Mouse (Mus musculus): ENCODE results near the gene Olfr165. TPM values are rescaled to one million over a fixed set of nuclear protein-coding genes. Genes with fewer than 3 reads are reported as not detected.
"Not testable (repeated sequence)": the region's sequence is repeated elsewhere in the genome, so short reads cannot be mapped to it uniquely, and the experiment has no call there.

Olfr165 gene
- total RNA-seq (2022): not detected

- DNase-seq (ENCODE audit: low spot score in 2 of 2): no peak
These were observed at the start of gene Olfr165 for GRCm38 (mm10) chr16:19423034-19423433. TSS of gene Olfr165 (minus strand) at chr16:19423134.

GRCm38 (mm10) chr16:19464365-19464764, 41.4 kb upstream of the Olfr165 start:
- DNase-seq (ENCODE audit: low spot score in 2 of 2): no peak

GRCm38 (mm10) chr16:19458741-19459140, 35.8 kb upstream of the Olfr165 start:
- not testable (repeated sequence) for DNase-seq (ENCODE audit: low spot score in 2 of 2)

DNA sequence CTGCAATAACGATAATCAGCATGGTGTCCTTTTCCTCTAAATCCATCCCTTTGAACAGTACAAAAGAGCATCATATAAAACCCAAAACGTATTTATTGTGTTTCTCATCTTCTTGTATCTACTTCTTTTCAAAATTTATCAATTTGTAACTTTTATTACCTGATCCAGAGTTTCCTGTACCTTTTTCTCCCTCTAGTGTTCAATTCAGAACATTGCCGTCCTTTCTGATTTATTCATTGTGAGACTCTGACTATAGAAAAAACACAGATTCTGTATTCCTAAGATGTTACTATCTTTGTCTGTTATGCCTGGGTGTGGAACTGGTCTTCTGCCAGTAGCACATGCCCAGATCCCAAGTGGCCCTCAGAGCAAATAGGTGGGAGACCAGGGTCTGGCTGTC, 35.0 kb downstream of the Olfr165 start:
- no peak for DNase-seq (ENCODE audit: low spot score in 2 of 2)

Other genes with a start within 250 kb of the Olfr165 start
- gene Olfr164, start 109.1 kb downstream of the Olfr165 start, total RNA-seq (2022): not detected
- gene Olfr166, start 60.6 kb upstream of the Olfr165 start, total RNA-seq (2022): not detected
- not detected for gene Olfr167, start 99.1 kb upstream of the Olfr165 start, total RNA-seq (2022)
- not detected for gene Olfr168, start 112.4 kb upstream of the Olfr165 start, total RNA-seq (2022)
- gene Olfr169, start 148.7 kb upstream of the Olfr165 start, total RNA-seq (2022): not detected
- gene Olfr170, start 188.7 kb upstream of the Olfr165 start, total RNA-seq (2022): not detected
- gene Olfr171, start 206.8 kb upstream of the Olfr165 start, total RNA-seq (2022): not detected